Mouse (Mus musculus) thymus, postnatal 14 days (tissue): ENCODE measurements around the gene Litaf.

Experiments
- DNase-seq: peaks from one replicate; pipeline ENCODE4 v3.0.0; 2021

Gene Litaf

DNA sequence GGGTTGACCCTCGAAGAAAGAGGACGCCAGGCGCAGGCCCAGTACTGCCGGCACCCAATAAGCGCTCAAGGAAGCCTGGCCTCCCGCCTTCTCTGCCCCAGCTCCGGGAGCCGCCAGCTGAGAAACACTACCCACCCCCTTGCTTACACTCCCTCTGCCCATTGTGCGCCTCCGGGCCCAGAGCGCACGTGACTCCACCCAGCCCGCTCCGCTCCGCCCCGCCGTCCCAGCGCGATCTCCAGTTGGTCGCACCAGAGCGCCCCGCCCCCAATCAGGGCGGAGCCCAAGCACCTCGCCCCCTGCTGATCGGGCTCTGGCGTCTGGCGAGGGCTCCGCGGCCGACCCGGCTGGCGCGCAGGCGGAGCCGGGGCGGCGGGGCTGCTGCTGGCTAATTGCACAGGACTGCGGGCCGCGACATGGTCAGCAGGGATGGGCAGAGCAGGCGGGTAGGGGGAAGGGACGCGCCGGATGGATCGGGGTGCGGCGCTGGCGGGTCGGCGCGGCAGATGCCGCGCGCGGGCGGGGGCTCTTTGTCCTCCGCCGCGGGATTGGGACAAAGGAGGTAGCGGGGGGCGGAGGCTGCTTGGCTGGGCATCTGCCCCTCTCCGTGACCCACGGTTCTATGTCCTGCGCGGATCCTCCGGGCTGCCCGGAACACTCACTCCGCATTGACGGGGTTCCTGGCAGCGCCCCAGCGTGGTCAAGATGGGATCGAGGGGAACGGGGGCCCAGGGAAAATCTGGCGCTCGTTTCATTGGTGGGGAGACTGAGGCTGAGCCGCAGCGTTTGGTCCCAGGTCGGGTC lies at the start of gene Litaf:
Litaf (minus strand) TSS at position 129 of the 804 bp plus-strand sequence.
- peak; percentile 99 for DNase-seq

DNA sequence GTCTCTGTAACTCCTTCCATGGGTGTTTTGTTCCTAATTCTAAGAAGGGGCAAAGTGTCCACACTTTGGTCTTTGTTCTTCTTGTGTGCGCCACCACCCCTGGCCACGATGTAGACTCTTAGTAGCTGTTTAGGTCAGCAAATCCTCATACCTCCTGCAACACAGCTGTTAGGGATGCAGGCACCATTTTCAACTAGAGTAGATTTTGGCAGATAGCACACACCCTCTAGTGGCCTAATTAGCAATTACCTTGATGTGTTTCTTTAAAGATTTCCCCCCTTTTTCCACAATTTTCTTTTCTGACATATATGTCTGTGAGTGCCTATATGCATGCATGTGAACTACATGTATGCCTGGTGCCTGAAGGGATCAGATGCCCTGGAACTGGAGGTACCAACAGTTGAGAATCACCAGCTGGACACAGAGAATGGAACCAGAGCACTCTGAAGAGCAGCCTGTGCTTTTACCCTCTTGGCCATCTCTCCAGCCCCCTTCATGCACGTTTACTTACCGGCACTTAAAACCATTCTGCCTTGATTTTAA lies 43.3 kb upstream of the Litaf start:
- DNase-seq = peak; percentile 15

DNA sequence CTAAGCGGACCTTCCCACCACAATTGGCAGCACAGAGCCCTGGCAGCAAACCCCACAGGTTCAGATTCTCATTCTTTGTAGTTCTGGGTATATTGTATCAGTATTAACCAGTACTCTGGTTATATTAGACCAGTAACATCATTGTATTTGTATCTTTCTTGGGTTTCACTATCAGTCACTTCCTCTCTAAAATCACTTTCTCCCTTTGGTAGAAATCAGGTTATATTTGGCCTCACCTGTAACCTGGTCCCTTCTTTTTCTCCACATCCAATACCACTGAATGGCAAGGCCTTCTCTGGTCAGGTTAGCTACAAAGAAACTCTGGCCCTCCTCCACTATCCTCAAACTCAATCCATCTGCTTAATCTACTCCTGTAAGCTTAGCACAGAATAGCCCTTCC lies 38.9 kb upstream of the Litaf start:
- no peak for DNase-seq

DNA sequence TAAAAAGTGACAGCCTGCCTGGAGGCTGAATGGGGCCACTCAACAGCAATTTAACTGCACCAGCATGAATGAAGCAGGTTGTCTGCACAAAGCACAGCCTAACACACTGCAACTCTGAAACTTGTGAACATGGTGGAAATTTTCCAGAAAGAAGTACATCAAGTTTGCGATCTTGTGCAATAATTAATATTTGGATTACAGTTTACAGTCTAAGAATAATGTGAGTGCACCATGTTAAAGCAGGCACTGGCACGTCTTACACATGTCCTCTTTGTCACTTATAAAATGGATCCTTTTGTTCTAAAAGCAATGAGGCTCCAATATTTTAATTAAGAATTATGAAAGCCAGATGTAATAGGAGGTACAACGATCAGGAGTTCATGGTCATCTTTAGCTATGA lies 31.3 kb upstream of the Litaf start:
- no peak for DNase-seq

DNA sequence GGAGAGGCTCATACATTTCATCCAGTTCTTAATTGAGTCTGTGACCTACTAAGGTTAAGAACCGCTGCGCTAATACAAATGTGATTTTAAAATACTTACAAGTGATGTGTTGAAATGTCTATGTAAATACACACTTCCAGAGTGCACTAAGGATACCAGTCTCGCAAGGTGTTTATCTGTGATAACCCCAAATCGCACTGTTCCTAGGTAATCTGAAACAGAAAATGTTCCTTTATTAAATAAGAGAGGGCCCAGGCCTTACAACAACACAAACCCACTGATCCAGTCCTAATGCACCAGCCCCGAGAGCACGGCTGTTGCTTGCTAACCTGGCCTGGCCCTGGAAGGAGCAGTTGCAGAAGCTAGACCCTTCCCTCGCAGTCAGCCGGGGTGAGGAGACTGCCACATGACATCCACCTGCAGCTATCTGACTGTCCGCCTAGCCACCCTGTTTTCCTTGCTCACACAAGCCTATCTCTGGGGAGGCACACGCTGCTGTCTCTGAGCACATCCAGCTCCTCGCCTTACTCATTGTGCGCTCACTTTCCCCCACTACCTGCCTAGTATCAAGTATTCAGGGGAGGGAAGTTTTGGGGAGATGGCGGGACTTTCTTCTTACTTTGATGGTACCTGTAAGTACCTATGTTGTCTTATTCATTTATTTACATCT lies 27.9 kb upstream of the Litaf start:
- DNase-seq = no peak

DNA sequence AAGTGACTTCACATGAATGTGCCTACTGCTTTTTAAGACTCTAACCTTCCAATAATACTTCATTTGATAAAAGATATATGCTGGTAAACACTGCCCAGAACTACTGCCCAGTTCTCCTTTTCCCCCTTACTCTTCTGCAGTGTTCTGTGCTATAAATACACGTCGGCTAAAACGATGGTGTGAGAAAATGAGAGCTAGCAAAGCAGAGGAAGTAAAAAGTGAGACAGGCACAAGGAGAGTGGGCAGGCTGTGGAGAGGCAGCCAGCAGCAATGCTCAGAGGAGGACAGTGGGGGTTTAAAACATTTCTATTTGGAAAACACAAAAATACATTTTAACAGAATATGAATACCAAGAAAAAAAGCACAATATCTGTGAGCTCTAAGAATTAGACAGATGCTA lies 26.6 kb upstream of the Litaf start:
- no peak for DNase-seq

DNA sequence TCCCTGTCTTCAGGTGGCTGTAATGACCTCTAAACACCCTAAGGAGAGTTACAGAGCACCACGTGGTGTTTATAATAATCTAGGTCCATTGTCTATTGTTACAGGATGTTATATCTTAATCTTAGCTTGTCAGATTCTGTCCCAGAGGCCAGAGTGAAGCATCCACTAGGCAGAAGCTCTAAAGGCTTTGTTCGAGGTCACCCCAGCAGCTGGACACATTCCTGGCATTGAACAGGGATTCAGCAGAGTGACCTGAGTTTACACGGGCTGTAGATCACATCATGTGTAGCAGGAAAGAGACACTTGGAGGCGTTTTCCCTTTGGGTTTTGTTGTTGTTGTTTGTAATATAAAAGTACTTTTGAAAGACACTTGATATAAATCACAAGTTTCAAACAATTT lies 26.1 kb upstream of the Litaf start:
- DNase-seq = no peak

DNA sequence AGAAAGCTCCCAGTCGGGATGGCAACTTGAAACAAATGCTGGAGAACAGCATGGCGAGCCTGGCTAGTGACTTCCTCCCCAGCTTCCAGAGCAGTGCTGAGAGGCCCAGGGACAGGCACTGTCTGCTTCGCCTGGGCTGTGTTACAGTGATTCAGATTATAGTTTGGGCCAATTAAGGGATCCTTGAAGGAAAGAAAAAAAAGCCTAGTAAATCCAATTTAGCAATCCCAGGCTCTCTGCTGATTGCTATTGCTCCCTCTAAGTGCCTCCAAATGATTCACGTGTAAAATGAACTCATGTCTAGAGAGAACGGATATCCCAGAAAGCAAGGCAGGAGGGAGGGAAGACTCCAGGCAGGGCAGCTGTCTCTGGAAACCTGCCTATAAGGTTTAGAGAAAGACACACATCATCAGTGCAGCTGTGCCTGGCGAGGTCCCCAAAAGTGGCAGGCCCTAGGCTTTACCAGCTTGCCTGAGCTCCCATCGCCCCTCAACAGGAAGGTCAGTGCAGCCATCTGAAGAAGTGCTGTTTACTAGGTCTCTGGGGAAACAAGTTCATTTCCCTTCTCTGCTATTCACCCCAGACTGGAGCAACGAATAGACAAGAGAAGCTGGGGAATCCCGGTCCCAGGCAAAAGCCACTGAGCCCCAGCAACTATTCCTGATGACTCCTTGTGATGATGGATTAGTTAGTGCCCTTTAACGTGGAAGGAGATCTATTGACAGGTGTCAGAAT lies 25.0 kb upstream of the Litaf start:
- no peak for DNase-seq

DNA sequence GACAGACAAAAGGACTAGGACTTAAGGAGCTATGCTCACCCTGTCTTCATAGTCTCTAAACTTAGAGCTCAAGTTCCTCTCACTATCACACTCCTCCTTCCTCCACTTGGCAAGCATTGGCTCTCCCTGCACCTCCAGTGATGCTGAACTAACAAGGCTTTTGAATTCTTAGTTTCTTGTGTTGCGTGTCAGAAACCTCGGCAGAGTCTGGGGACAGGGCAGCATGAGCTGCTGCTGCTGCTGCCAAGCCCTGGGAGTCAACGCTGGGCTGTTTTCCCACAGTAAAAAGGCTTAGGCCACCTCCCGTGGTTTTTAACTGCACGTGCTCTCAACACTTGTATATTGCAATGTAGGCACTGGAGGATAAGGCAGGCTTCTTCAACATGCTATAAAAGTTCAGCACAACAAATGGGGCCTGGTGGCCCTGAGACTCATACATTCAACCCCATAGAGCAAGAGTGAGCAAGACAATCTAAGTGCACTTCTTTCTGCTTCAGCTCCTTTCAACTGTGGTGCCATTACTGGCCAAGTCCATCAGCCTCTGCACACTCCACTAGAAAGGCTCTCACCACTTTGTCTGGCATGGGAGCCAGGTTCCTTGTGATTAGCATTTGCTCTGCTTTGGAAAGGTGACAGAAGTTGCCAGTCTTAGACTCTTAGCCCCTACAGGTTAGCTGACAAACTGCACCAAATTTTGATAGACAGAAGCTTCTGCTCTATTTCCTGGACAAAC lies 21.1 kb upstream of the Litaf start:
- no peak for DNase-seq

DNA sequence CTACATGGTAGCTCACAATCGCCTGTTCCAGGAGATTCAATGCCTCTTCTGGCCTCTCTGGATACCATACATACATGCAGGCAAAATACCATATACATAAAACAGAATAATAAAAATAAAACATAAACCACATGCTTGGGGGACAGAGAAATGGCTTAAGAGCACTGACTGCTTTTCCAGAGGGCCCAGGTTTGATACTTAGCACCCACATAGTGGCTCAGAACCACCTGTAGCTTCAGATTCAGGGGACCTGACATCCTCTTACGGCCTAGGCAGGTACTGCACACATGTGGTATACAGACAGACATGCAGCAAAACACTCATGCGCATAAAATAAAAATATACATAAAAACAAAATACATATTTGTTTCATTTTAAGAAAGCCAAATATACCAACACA lies 20.3 kb upstream of the Litaf start:
- no peak for DNase-seq

DNA sequence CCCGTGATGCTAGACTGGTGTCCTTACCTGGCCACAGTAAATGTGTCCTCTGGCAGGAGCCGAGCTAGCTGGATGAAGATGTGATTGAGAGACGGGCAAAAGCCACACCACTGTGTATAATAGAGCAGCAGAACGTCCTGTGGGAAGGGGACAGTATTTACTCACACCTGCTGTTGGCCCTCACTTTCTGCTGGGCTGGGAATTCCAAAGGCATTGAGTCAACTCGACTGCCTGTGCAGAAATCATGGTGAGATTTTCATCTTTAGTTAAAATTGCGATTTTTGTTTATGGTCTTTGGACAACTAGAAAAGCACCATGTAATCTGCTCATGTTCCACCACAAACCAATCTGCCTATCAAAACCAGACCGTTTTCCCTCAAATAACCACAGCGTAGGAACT lies 18.2 kb upstream of the Litaf start:
- DNase-seq = no peak

DNA sequence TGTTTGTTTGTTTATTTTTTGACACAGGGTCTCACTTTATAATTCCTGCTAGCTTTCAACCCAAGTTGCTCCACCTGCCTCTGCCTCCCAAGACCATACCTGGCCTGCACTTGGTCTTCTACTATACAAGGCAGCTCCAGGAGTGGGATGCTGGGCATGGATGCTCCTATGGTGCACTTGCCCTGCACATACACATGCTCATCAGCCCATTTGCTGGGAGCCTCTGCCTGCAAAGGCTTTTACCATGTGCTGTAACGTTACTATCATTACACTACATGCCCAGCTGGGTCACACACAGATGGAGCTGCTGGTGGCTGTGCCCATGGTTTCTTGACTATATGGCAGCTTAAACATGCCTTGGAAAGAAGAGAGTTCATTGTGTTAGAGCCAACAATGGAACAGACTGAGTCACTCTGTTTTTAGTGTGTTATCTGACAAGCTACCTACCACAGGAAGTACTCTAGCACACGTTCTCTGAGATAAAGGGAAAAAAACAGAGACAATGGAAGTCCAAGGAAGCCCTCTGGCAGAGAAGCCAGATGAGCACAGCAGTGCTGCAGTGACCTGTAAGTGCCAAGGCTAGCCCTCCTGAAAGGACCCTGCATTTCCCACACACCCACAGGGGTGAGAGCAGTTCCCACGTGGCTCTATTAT lies 12.4 kb upstream of the Litaf start:
- no peak for DNase-seq

DNA sequence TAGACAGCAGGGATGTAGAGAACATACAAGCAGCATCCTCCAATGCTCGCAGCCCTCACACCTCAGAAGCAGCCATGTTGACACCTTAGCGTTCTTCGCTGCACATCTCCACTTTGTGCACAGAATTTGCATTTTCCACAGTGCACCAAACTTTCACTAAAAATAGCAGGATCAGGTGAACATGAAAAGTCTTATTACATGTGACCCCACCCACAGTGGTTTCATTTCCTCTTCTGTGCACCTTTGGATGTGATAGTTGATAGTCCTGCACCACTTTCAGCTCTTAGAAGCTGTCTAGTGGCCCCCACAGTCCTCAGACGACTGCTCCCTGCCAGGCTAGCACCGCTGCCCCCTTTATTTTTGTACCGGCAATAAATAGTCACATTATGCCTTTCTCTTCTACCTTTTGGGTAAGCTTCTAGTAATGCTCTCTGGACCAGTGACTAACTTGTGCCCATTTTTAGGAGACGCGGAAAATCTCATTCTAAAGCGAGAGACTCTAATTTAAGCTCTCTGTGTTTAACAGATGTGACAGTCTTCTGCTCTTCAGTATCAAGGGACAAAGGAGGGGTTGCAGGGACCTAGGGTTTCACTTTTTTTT lies 11.7 kb upstream of the Litaf start:
- no peak for DNase-seq

DNA sequence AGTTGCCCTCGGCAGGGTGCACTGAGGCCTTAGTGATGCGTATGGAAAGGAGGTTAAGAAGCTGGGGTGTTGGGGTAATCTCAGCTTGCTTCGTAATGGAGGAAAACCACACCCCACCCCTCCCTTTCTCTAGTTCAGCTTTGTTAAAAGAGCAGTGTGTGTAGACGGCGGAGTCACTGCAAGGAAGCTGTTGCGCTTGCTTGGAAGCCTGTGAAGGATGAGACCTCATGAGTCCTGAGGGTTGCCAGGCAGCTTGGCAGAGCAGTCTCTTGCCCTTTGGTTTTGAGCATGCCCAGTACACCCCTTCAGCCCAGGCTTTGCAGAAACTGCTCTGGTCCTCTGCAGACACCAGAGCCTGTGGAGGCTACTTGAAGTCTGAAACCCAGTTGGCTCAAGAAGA lies 7.1 kb upstream of the Litaf start:
- DNase-seq = peak; percentile 51

DNA sequence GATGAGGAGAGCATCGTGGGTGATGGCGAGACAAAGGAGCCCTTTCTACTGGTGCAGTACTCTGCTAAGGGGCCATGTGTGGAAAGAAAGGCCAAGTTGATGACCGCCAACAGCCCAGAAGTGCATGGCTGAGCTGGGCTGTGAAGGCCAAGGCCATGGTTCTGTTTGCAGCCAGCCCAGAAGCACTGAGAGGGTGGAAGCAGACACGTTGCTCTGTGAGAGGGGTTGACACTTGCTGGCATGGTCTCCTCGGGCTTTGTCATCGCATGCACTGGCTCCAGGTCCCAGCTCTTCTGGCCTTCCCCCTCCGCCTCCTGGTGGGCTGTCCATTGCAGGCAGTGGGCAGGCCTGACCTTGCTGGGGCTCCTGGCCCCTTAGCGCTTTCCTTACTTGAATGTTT lies 6.5 kb upstream of the Litaf start:
- DNase-seq = no peak

DNA sequence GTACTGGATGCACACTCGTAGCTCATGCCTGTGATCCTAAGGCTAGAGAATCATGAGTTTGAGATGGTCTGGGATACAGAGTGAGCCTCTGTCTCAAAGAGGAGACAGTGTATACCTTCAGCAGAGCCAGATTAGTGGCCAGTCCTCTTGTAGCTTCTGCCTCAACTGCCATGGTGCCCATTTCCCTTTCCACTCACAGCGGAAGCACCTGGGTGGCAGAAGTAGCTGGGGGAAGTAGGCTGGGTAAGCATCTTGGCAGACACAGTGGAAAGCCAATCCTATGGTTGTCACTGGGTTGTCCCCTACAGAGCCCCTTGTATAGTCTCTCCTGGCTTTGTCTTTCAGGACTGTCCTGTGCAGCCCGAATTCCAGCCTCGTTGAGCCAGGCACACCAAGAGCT lies 5.9 kb upstream of the Litaf start:
- DNase-seq = peak; percentile 59

DNA sequence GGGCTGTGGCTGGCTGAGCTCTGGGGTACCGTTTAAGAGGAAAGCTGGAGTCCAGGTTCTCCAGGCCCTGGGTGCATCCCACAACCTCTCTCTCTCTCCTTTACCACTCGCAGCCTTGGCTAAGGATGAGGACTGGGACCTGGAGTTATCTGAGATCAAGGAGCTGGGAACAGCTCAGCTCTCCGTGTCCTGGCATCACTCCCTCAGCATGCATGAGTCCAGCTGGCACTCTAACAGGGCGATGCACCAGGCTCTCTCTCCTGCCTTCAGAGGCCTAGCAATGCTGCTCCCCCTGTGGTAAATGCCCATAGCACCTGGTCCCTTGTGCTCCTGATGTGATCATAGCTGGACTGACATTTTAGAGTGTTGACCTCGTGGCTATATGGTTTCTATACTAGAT lies 5.2 kb upstream of the Litaf start:
- DNase-seq = no peak

DNA sequence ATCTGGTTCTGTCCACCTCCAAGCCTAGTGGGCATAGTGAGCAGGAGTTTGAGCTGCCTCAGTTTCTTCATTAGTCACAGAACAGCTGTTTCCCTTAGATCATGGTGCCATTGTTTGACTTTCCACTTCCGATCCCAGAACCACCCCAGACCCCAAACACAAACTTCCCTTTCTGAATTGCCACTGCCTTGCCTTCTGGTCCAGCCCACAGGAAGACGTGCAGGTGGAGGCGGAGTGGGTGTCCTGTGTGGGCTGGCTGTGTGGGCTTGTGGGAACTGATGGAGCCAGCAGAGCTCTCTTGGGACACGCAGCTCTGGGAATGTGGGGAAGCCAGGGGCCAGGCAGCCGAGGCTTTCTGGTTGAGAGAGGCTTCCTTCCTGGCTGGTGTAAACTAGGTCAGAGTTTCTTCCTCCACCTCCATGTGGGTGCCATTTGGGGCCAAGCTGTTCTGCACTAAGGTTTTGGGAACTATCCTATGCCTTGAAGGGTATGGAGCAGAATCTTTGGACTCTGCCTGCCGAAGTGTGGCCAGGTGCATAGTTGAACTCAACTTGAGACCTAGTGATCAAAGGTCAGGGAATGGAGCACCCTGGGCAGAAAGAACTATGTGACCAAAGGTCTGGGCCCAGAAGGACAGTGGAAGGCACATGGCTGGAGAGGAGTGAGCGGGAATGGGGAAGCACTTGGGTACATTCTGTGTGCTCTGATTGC lies 3.9 kb upstream of the Litaf start:
- DNase-seq = peak; percentile 39

DNA sequence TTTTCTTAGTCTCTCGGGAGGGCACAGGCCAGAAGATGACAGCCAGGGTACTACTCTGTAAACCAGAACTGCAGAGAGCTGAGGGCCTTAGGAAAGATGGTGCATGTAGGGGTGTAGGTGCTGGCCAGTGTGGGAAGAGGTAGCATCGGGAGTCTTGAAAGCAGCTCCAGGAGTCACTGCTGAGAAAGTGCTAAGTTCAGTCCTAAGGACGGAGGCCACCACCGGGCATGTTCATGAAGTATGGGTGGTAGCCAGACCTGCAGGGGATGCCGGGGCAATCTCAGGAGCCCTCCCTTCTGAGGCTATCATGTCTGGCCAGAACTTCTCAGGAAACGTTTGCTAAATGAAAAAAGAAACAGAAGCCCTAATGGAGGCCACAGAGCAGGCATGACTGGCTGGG lies 3.3 kb upstream of the Litaf start:
- DNase-seq = no peak

DNA sequence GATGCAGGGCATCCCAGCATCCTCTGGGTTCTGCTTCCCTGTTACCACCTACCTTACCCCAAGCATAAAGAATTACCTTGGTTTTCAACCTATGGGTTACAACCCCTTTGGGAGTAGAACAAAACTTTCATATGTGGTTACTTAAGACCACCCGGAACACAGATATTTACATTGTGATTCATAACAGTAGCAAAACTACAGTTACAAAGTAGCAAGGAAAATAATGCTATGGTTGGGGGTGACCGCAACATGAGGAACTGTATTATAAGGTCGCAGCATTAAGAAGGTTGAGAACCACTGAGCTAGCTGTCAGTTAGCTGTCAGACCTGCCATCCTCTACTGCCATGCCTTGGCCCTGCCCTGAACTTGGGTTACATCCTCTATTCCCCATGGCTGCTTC lies 2.7 kb upstream of the Litaf start:
- no peak for DNase-seq

DNA sequence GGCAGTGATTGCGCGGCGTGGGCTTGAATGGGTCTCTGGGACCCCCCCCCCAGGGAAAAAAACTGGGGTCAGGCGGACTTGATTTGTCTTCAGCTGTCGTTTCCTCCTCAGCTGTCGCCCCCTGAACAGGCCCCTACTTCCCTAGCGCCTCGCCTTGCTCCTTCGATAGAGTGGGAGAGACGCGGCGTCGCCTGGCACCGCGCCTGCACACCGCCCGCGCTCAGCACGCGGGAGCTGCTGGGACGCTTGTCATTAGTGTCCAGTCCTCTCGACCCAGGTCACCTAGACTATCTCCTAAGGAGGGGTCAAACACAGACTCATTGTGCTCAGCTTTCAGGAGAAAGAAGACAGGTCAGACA lies 855 bp upstream of the Litaf start:
- DNase-seq = peak; percentile 65
